Mouse (Mus musculus) CH12.LX (cell line): Measurements from ENCODE around the gene Gm21976. TPM values are rescaled to one million over a fixed set of nuclear protein-coding genes. Genes with fewer than 3 reads are reported as not detected.

Experiments used
- DNase-seq: peaks from one replicate; pipeline ENCODE4 v3.0.0-alpha.2; 2013; ENCODE audit errors: extremely low read depth
- H3K27ac ChIP-seq: 2 replicates; pipeline ENCODE4 v1.5.1; 2012; ENCODE audit warnings: low read depth, mild to moderate bottlenecking, control low read depth, moderate library complexity; ENCODE audit not compliant: insufficient read depth
- H3K27me3 ChIP-seq: replicated peaks from 2 replicates; pipeline ENCODE3; 2012; ENCODE audit warnings: inconsistent platforms
- H3K36me3 ChIP-seq, 2 experiments: replicated peaks in 1 of 2; 2 replicates each; pipeline versions ENCODE3 to v1.6.1; 2012; ENCODE audit warnings: inconsistent platforms in 1 of 2, low read length in 1 of 2, mild to moderate bottlenecking in 1 of 2, mixed read lengths in 1 of 2, moderate library complexity in 1 of 2; ENCODE audit not compliant: control insufficient read depth in 1 of 2, insufficient read depth in 1 of 2
- H3K4me1 ChIP-seq, 2 experiments: 2 replicates each; pipeline ENCODE4 v1.6.1; 2012; ENCODE audit warnings: inconsistent platforms in 1 of 2, moderate library complexity in 1 of 2; ENCODE audit not compliant: insufficient read depth in 2 of 2, control insufficient read depth in 1 of 2
- H3K4me2 ChIP-seq: 2 replicates; pipeline ENCODE4 v1.6.1; 2012; ENCODE audit warnings: low read depth, mild to moderate bottlenecking, control low read depth; ENCODE audit not compliant: poor library complexity, insufficient read depth, severe bottlenecking
- H3K4me3 ChIP-seq, 3 experiments: fragments of 150-350 bp in 1 of 3; sonication (generic) in 1 of 3; replicated peaks in 1 of 3; 2 replicates each; pipeline versions ENCODE3 to v1.5.1; 2011 to 2012; ENCODE audit warnings: low read depth in 2 of 3, low read length in 2 of 3, mild to moderate bottlenecking in 2 of 3, moderate library complexity in 2 of 3, control low read depth in 1 of 3, improper control_type of control experiment in 1 of 3, inconsistent platforms in 1 of 3, mixed read lengths in 1 of 3; ENCODE audit not compliant: poor library complexity in 1 of 3
- H3K79me2 ChIP-seq: replicated peaks from 2 replicates; pipeline ENCODE4 v1.6.1; 2012; ENCODE audit warnings: mild to moderate bottlenecking, moderate library complexity; ENCODE audit not compliant: control insufficient read depth, poor library complexity, insufficient read depth, severe bottlenecking; ENCODE audit errors: extremely low read depth
- H3K9ac ChIP-seq: 2 replicates; pipeline ENCODE4 v1.6.1; 2012; ENCODE audit warnings: low read depth, mild to moderate bottlenecking, control low read depth, moderate library complexity; ENCODE audit not compliant: insufficient read depth
- H3K9me3 ChIP-seq: replicated peaks from 2 replicates; pipeline ENCODE3; 2012; ENCODE audit warnings: low read length, inconsistent platforms, mixed read lengths
- CHD1 ChIP-seq: IDR thresholded peaks from 2 replicates; pipeline ENCODE4 v1.6.1; 2012; ENCODE audit warnings: low read depth, low read length, improper control_type of control experiment, inconsistent platforms
- CHD2 ChIP-seq: IDR thresholded peaks from 2 replicates; pipeline ENCODE4 v1.6.1; 2011; ENCODE audit warnings: low read length, improper control_type of control experiment
- E2F4 ChIP-seq: IDR thresholded peaks from 2 replicates; pipeline ENCODE4 v1.6.1; 2011; ENCODE audit warnings: low read depth, low read length, improper control_type of control experiment; ENCODE audit not compliant: insufficient replicate concordance
- EP300 ChIP-seq: IDR thresholded peaks from 2 replicates; pipeline ENCODE4 v1.6.1; 2011; ENCODE audit warnings: low read length, improper control_type of control experiment
- ETS1 ChIP-seq: conservative IDR thresholded peaks from 2 replicates; pipeline ENCODE4 v1.6.1; 2012; ENCODE audit warnings: low read depth, mild to moderate bottlenecking, inconsistent platforms, low read length, improper control_type of control experiment, moderate library complexity
- GABPA ChIP-seq: IDR thresholded peaks from 2 replicates; pipeline ENCODE4 v1.6.1; 2012; ENCODE audit warnings: low read depth, low read length, improper control_type of control experiment, inconsistent platforms; ENCODE audit not compliant: insufficient replicate concordance
- IRF4 ChIP-seq: IDR thresholded peaks from 2 replicates; pipeline ENCODE4 v1.6.1; 2014; ENCODE audit warnings: low read depth, mild to moderate bottlenecking, inconsistent platforms, low read length, improper control_type of control experiment
- JUN ChIP-seq: IDR thresholded peaks from 2 replicates; pipeline ENCODE4 v1.6.1; 2011; ENCODE audit warnings: low read depth, mild to moderate bottlenecking, low read length, improper control_type of control experiment, moderate library complexity; ENCODE audit not compliant: insufficient read depth
- JUND ChIP-seq: conservative IDR thresholded peaks from 2 replicates; pipeline ENCODE4 v1.6.1; 2011; ENCODE audit warnings: low read depth, low read length, improper control_type of control experiment
- KAT2A ChIP-seq: IDR thresholded peaks from 2 replicates; pipeline ENCODE4 v1.6.1; 2012; ENCODE audit warnings: low read length, improper control_type of control experiment, inconsistent platforms; ENCODE audit not compliant: insufficient replicate concordance
- MAZ ChIP-seq: IDR thresholded peaks from 2 replicates; pipeline ENCODE4 v1.6.1; 2012; ENCODE audit warnings: low read depth, mild to moderate bottlenecking, inconsistent platforms, low read length, improper control_type of control experiment, moderate library complexity
- MEF2A ChIP-seq: IDR thresholded peaks from 2 replicates; pipeline ENCODE4 v1.6.1; 2014; ENCODE audit warnings: low read depth, mild to moderate bottlenecking, inconsistent platforms, low read length, improper control_type of control experiment, borderline replicate concordance
- MYC ChIP-seq: IDR thresholded peaks from 2 replicates; pipeline ENCODE4 v1.6.1; 2011; ENCODE audit warnings: low read depth, mild to moderate bottlenecking, improper control_type of control experiment, low read length
- PAX5 ChIP-seq: IDR thresholded peaks from 2 replicates; pipeline ENCODE4 v1.6.1; 2012; ENCODE audit warnings: low read length, inconsistent platforms, mixed read lengths
- POLR2A ChIP-seq: IDR thresholded peaks from 2 replicates; pipeline ENCODE4 v1.6.1; 2011; ENCODE audit warnings: low read depth, mild to moderate bottlenecking, improper control_type of control experiment, low read length
- POLR2AphosphoS2 ChIP-seq: IDR thresholded peaks from 2 replicates; pipeline ENCODE4 v1.6.1; 2011; ENCODE audit warnings: low read depth, low read length, improper control_type of control experiment
- RAD21 ChIP-seq: IDR thresholded peaks from 2 replicates; pipeline ENCODE4 v1.6.1; 2011; ENCODE audit warnings: low read depth, mild to moderate bottlenecking, low read length, improper control_type of control experiment, moderate library complexity
- RCOR1 ChIP-seq: conservative IDR thresholded peaks from 2 replicates; pipeline ENCODE4 v1.6.1; 2012; ENCODE audit warnings: low read depth, mild to moderate bottlenecking, inconsistent platforms, low read length, improper control_type of control experiment
- SMC3 ChIP-seq: IDR thresholded peaks from 2 replicates; pipeline ENCODE4 v1.6.1; 2011; ENCODE audit warnings: low read depth, low read length, improper control_type of control experiment
- TBP ChIP-seq: conservative IDR thresholded peaks from 2 replicates; pipeline ENCODE4 v1.6.1; 2011; ENCODE audit warnings: low read depth, low read length, improper control_type of control experiment
- UBTF ChIP-seq: IDR thresholded peaks from 2 replicates; pipeline ENCODE4 v1.6.1; 2012; ENCODE audit warnings: low read depth, mild to moderate bottlenecking, inconsistent platforms, low read length, improper control_type of control experiment, moderate library complexity
- USF2 ChIP-seq: conservative IDR thresholded peaks from 2 replicates; pipeline ENCODE4 v1.6.1; 2011; ENCODE audit warnings: low read depth, low read length, improper control_type of control experiment
- ZKSCAN1 ChIP-seq: IDR thresholded peaks from 2 replicates; pipeline ENCODE4 v1.6.1; 2012; ENCODE audit warnings: low read depth, inconsistent platforms, low read length, improper control_type of control experiment, borderline replicate concordance
- ZMIZ1 ChIP-seq: IDR thresholded peaks from 2 replicates; pipeline ENCODE4 v1.6.1; 2012; ENCODE audit warnings: low read depth, mild to moderate bottlenecking, inconsistent platforms, low read length, improper control_type of control experiment
- ZNF384 ChIP-seq: IDR thresholded peaks from 2 replicates; pipeline ENCODE4 v1.6.1; 2012; ENCODE audit warnings: low read depth, low read length, improper control_type of control experiment, inconsistent platforms
- dilution Hi-C: fragments of 300-500 bp; cut with MboI; formaldehyde crosslinking; loops from 2 replicates; pipeline ENCODE4 v1.14.3; 2020; ENCODE audit warnings: low sequenced_read_pairs; ENCODE audit not compliant: extremely low pct_unique_long_range_greater_than_20kb, extremely low pct_ligation_motif_present
- in situ Hi-C: fragments of 300-500 bp; cut with MboI; formaldehyde crosslinking; loops from 3 replicates; pipeline ENCODE4 v1.14.3; 2019; ENCODE audit warnings: low sequenced_read_pairs, low pct_ligation_motif_present, low pct_unique_long_range_greater_than_20kb, mixed read lengths
- polyA plus RNA-seq: library from polyadenylated mRNA; unstranded; fragments of >175 nt; gene quantifications from 2 replicates; pipeline ENCODE4 v1.2.1, GENCODE M21; 2012; ENCODE audit warnings: low read depth; ENCODE audit not compliant: insufficient read length
- total RNA-seq, 2 experiments: library from RNA; depleted of rRNA; stranded (reverse); fragments of 300-350 nt in 1 of 2; fragments of >200 nt in 1 of 2; gene quantifications; 2 replicates each; pipeline ENCODE4 v1.2.3; 2012 to 2014

Gene Gm21976
- total and polyA plus RNA-seq, 3 experiments, result not detected

DNA sequence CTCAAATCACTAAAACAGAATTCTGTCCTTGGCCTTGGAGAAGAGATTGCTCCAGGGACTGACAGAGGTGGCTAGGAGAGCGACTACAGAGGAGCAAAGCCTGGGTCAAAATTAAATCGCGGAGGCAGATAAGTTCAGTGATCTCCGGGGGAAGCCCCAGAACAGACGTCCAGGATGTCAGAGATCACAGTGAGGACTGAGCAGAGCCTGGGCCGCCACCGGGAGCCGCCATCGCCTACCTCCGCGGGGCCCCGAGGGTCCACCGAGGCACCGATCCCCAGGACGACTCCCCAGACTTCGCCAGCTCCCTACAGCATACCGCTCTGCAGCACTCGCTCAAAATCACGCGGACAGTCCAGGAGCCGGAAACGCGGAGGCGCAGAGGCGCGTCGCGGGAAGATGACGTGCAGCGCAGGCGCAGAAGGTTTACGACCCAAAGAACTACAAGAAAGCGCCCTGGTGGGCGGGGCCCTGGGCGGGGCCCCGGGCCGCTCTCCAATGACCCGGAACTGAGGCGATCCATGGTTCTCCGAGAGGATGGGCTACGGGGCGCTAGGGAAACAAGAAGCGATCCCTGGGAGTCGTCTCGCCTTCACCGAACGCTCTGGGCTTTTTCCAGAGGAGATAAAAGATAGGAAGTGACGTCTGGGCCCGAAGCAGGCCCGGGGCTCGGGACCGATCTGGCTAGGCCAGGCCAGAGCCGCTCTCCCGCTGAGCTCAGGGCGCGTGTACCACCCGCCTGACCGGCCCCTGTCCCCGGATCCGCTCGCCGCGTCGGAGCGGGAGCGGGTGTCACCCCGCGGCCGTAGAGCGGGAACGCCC is 16.8 kb upstream of the Gm21976 start, which contains the start of the genes Utp15 and Ankra2 (continued):
- TF ChIP-seq MYC (peak; percentile 93), POLR2AphosphoS2 (no peak), JUND (no peak), USF2 (no peak), JUN (no peak), E2F4 (no peak), TBP (peak; percentile 91), RAD21 (no peak), CHD1 (no peak), GABPA (no peak; the same call in 1 of the 2 replicates), PAX5 (no peak), MEF2A (no peak; the same call in 1 of the 2 replicates), MAZ (no peak), RCOR1 (no peak), SMC3 (no peak)

DNA sequence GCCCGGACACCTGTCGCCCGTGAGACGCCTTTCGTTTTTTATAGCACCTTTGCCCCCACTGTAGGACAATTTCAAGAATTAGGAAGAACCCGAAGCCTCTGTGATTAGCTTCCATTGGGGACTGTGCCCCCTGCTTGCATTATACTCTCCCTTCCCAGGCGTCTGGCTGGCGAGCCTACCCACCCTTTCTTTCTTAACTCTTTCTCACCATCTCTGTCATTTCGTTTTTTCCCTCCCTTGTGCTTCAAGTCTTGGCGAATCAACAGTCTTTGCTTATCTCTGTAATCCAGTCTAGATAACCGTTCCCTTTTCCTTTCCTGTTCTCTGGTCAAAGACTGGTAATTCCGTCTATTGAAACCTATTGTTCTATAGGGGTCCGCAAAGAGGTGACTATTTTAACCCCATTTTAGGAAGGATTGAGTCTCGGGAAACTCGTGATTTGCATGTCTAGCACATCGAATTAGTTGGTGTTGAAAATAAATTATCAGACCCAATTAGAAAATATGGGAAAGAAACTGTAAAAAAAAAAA is 16.2 kb upstream of the Gm21976 start:
- Histone ChIP-seq H3K27me3 (no peaks in the 10 kb centered on the region), H3K4me1 (peaks cover 2 to 22% of the 10 kb centered on the region in 2 experiments; a peak in 3 of 4 replicates), H3K27ac (no peak overlapping the region), H3K4me3 (peak overlapping the region; percentile 89 to 100 (median 97)), H3K9me3 (no peaks in the 10 kb centered on the region), H3K36me3 (peaks cover 15 to 41% of the 10 kb centered on the region in 2 experiments), H3K9ac (peak overlapping the region; percentile 84), H3K4me2 (peak overlapping the region; percentile 51), H3K79me2 (peaks cover 30% of the 10 kb centered on the region)
- in situ Hi-C loops, result no loop called here
- peak; percentile 11 for DNase-seq
- dilution Hi-C loops, result no loop called here
- TF ChIP-seq IRF4 (no peak), ZKSCAN1 (no peak), ZNF384 (no peak), ZMIZ1 (no peak), EP300 (no peak), POLR2A (no peak), KAT2A (no peak), JUN (no peak), ETS1 (no peak), CHD2 (no peak), UBTF (no peak)
